Mouse (Mus musculus) heart, postnatal 0 days (tissue): ENCODE measurements around the gene Tnrc6c. TPM values are rescaled to one million over a fixed set of nuclear protein-coding genes. Genes with fewer than 3 reads are reported as not detected.
A peak's percentile ranks its signal among the peaks of the same experiment; 100 is the strongest.

Experiments
- ATAC-seq: fragments of 200-750 bp; cut with Nextera tagmentation; 2 replicates; pipeline ENCODE4 v1.8.0; 2017; ENCODE audit warnings: low read depth, moderate number of reproducible peaks, moderate library complexity; ENCODE audit not compliant: insufficient read depth
- DNase-seq: peaks from one replicate; pipeline ENCODE4 v3.0.0-alpha.2; 2016; ENCODE audit warnings: low spot score
- H3K27ac ChIP-seq: fragments of 300-500 bp; sonication (generic); 2 replicates; pipeline ENCODE4 v1.5.1; 2014; ENCODE audit warnings: low read depth, mild to moderate bottlenecking
- H3K27me3 ChIP-seq: fragments of 300-500 bp; sonication (generic); 2 replicates; pipeline ENCODE4 v1.6.1; 2014; ENCODE audit warnings: low read length, mixed read lengths; ENCODE audit not compliant: control insufficient read depth, insufficient read depth
- H3K36me3 ChIP-seq: fragments of 300-500 bp; sonication (generic); replicated peaks from 2 replicates; pipeline ENCODE4 v1.6.1; 2014; ENCODE audit warnings: low read length, mixed read lengths; ENCODE audit not compliant: control insufficient read depth, insufficient read depth
- H3K4me1 ChIP-seq: fragments of 300-500 bp; sonication (generic); 2 replicates; pipeline ENCODE4 v1.6.1; 2014; ENCODE audit warnings: antibody characterized with exemption; ENCODE audit not compliant: control insufficient read depth, insufficient read depth
- H3K4me2 ChIP-seq: fragments of 300-500 bp; sonication (generic); 2 replicates; pipeline ENCODE4 v1.6.1; 2014; ENCODE audit warnings: low read depth, mild to moderate bottlenecking, low read length, moderate library complexity
- H3K4me3 ChIP-seq: fragments of 300-500 bp; sonication (generic); 2 replicates; pipeline ENCODE4 v1.5.1; 2014; ENCODE audit warnings: low read depth, low read length
- H3K9ac ChIP-seq: fragments of 300-500 bp; sonication (generic); replicated peaks from 2 replicates; pipeline ENCODE4 v1.6.1; 2014; ENCODE audit warnings: low read depth, low read length, mixed read lengths
- H3K9me3 ChIP-seq: fragments of 300-500 bp; sonication (generic); replicated peaks from 2 replicates; pipeline ENCODE4 v1.6.1; 2016; ENCODE audit warnings: low read length; ENCODE audit not compliant: control insufficient read depth
- CTCF ChIP-seq: IDR thresholded peaks from 2 replicates; pipeline ENCODE4 v1.5.1; 2016; ENCODE audit warnings: antibody characterized with exemption, control low read depth, low read depth
- EP300 ChIP-seq: IDR thresholded peaks from 2 replicates; pipeline ENCODE4 v1.6.1; 2016; ENCODE audit warnings: antibody characterized with exemption, low read depth
- WGBS: fragments of 180-500 bp; shearing (Covaris S2); extraction: QIAGEN DNeasy Blood & Tissue Kit; methylation state at CpG from one replicate; pipeline ENCODE4 v1.1.7; 2014; 5-methylcytosine and 5-hydroxymethylcytosine counted together
- polyA plus RNA-seq: library from polyadenylated mRNA; unstranded; fragments of >200 nt; fragmentation: Nextera tagmentation; extraction: Ambion mirVana; gene quantifications from 2 replicates; pipeline ENCODE4 v1.2.1, GENCODE M21; 2015
- total RNA-seq: library from RNA; depleted of rRNA; stranded (reverse); fragments of >200 nt; gene quantifications from 2 replicates; pipeline ENCODE4 v1.2.3, GENCODE M21; 2014; ENCODE audit warnings: low replicate concordance

Gene Tnrc6c
- total and polyA plus RNA-seq, 2 experiments from 2014 or later, result 6.8 to 24.4 TPM

DNA sequence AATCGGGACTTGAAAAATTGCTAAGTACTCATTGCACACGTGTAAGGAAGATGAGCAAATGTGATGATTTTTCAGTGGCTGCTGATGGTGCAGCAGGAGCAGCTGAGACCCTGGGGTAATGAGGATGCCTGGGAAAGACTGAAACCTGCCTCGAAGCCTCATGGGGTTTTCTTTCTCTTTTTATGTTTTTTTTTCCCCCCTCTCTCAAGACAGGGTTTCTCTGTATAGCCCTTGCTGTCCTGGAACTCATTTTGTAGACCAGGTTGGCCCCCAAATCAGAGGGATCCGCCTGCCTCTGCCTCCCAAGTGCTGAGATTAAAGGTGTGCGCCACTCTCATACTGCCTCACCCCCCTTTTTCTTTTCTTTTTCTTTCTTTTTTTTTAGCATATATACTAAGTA is 13.1 kb downstream of the Tnrc6c start:
- DNase-seq (no peak), ATAC-seq (no peak)
- no peak overlapping the region for H3K4me2 ChIP-seq
- peaks cover 27% of the 10 kb centered on the region for H3K4me1 ChIP-seq
- H3K27ac ChIP-seq, result no peak overlapping the region
- H3K9me3 ChIP-seq, result no peaks in the 10 kb centered on the region
- no peak overlapping the region for H3K4me3 ChIP-seq
- WGBS, result 94% methylated on average over 5 of the region's 5 CpGs
- no peaks in the 10 kb centered on the region for H3K27me3 ChIP-seq
- no peak overlapping the region for H3K9ac ChIP-seq
- H3K36me3 ChIP-seq, result no peaks in the 10 kb centered on the region
- TF ChIP-seq EP300 (no peak), CTCF (no peak)

DNA sequence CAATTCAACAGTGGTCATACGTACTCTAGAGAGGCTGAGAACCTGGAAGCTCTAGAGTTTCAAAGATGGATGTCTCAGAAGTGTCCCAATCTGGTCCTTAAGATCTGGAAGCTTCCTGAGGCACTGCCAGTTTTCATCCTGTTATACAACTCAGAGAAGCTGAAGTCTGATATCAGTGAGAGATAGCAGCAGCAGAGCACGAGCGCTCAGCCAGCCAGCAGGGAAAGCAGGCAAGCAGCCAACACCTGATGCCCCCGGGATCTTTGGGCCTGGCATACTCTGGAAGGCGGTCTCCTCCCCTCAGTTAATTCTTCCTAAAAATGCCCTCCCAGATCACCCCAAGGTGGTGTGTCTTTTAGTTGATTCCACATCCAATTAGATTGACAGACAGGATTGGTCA is 13.7 kb downstream of the Tnrc6c start:
- Histone ChIP-seq H3K4me2 (no peak overlapping the region), H3K4me1 (peaks cover 27% of the 10 kb centered on the region), H3K9me3 (no peaks in the 10 kb centered on the region), H3K36me3 (no peaks in the 10 kb centered on the region), H3K4me3 (no peak overlapping the region), H3K27me3 (no peaks in the 10 kb centered on the region), H3K27ac (no peak overlapping the region), H3K9ac (no peak overlapping the region)
- no peak for TF ChIP-seq CTCF
- no peak for TF ChIP-seq EP300
- DNase-seq (peak; percentile 18), ATAC-seq (no peak)
- 22% methylated on average over 5 of the region's 5 CpGs for WGBS

DNA sequence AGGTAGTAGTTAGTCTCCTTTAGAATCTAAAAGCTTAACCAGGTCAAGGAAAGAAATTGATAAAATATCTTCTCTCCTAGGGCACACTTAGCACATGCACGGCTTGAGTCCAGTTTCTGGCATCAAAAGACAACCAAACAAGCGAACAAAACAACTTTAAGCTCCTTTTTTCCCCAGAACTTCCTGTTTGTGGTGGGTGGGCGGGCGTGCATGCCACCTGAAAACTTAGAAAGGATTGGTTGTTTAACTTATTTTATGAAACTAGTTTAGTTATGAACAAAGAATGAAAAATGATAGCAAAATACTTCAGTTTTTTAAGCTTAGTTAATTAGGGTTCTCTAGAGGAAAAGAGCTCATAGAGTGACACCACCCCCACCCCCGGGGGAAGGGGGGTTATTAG is 17.5 kb downstream of the Tnrc6c start:
- Histone ChIP-seq H3K9ac (no peak overlapping the region), H3K27ac (no peak overlapping the region), H3K4me3 (no peak overlapping the region), H3K9me3 (no peaks in the 10 kb centered on the region), H3K36me3 (no peaks in the 10 kb centered on the region; the same call in 1 of the 2 replicates), H3K27me3 (no peaks in the 10 kb centered on the region), H3K4me2 (no peak overlapping the region), H3K4me1 (peaks cover 19% of the 10 kb centered on the region)
- TF ChIP-seq CTCF, result no peak
- TF ChIP-seq EP300, result no peak
- 92% methylated on average over 5 of the region's 5 CpGs for WGBS
- DNase-seq (no peak), ATAC-seq (no peak)

DNA sequence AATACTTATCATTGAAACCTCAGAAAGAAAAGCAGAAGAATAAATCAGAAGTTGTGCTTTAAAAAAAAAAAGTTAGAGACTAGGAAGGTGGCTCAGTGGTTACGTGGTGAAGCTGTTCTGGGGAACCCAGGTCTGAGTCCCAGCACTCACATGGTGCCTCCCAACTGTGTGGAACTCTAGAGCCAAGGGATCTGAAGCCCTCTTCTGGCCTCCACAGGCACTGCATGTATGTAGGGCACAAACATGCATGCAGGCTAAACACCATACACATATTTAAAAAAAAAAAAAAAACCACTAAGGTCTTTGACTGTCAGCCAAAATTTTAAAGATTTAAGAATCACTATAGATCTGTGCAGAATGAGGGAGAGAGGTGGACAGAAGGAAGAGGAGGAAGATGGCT is 20.4 kb downstream of the Tnrc6c start:
- Histone ChIP-seq H3K4me3 (no peak overlapping the region), H3K9me3 (no peaks in the 10 kb centered on the region), H3K4me2 (no peak overlapping the region), H3K27ac (no peak overlapping the region), H3K36me3 (no peaks in the 10 kb centered on the region; the same call in 1 of the 2 replicates), H3K4me1 (peaks cover 19% of the 10 kb centered on the region), H3K27me3 (no peaks in the 10 kb centered on the region), H3K9ac (no peak overlapping the region)
- 97% methylated on average over 1 of the region's 1 CpGs for WGBS
- DNase-seq (no peak), ATAC-seq (no peak)
- TF ChIP-seq CTCF (peak; percentile 21; the same call in 1 of the 2 replicates), EP300 (no peak)

DNA sequence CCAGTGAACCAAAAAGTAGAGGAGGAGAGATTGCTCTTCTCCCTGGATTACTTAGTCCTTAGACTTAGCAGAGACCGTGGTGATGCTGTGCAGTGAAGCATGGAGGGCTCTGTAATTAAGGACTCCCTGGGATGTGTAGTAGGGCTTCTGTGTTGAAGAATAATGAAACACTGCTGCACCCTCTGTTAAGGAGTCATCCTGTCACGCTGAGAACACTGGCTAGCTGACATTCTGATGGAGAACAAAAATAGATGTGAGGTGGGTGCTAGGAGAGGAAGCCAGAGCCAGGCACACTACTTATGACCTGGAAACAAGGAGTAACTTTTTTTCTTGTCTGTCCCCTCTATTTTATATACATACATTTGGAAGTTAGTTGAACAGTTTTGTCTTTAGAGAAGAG is 22.6 kb downstream of the Tnrc6c start:
- TF ChIP-seq EP300 (no peak), CTCF (no peak)
- ATAC-seq, result peak; percentile 69; the same call in 1 of the 2 replicates
- H3K9ac ChIP-seq, result 0 out of 2 replicates have a peak overlapping the region, but pooled peaks have one; percentile 29
- peak overlapping the region; percentile 60 for H3K27ac ChIP-seq
- peaks cover 19% of the 10 kb centered on the region for H3K4me1 ChIP-seq
- H3K36me3 ChIP-seq, result no peaks in the 10 kb centered on the region; the same call in 1 of the 2 replicates
- no peaks in the 10 kb centered on the region for H3K27me3 ChIP-seq
- H3K9me3 ChIP-seq, result no peaks in the 10 kb centered on the region
- peak; percentile 72 for DNase-seq
- WGBS, result 22% methylated on average over 2 of the region's 2 CpGs
- H3K4me2 ChIP-seq, result 0 out of 2 replicates have a peak overlapping the region, but pooled peaks have one; percentile 16
- no peak overlapping the region for H3K4me3 ChIP-seq

DNA sequence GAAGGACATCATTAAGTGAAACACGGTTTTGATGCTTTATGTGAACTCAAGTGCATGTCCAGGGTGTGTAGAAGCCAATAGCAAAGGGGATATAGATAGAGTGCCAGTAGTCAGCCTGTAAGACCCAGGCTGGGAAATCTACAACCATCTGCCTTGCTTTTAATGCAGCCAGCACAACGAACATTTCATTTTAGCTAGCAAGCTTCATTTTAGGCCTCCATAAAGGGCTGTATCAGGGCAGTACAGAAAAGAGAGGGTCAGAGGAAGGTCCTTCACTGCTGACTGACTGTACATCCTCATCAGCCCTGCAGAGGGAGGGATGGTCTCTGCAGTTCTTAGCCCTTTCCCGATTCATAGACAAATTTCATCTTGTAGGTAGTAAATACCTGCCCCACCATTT is 23.0 kb downstream of the Tnrc6c start:
- Histone ChIP-seq H3K4me3 (no peak overlapping the region), H3K27me3 (no peaks in the 10 kb centered on the region), H3K4me2 (no peak overlapping the region), H3K4me1 (peaks cover 19% of the 10 kb centered on the region), H3K27ac (peak overlapping the region; percentile 60), H3K36me3 (no peaks in the 10 kb centered on the region; the same call in 1 of the 2 replicates), H3K9me3 (no peaks in the 10 kb centered on the region), H3K9ac (no peak overlapping the region)
- no peak for ATAC-seq
- 40% methylated on average over 3 of the region's 3 CpGs for WGBS
- TF ChIP-seq CTCF, result no peak
- no peak for TF ChIP-seq EP300
- DNase-seq, result no peak
